17 mouse cellular contexts compared by ENCODE assay signal in genomic region chr13:55262096-55262495, GRCm38 (mm10). TPM values are rescaled to one million over a fixed set of nuclear protein-coding genes. Genes with fewer than 3 reads are reported as not detected.
DNase-seq lines count a peak whose midpoint lies in the region.
"Had no signal": no experiment of that assay in that cellular context is flagged by ENCODE, and none has a peak within 500 bp of the region (broad histone marks: within the 10 kb centered on the region; RNA-seq: fewer than 3 reads in every experiment).

No protein-coding gene starts in this region.

- intact Hi-C loops in gastrocnemius, postnatal 36 days (cut with DNase I), result no loop called here

- DNase-seq in adrenal gland, adult 2 months, result peak; percentile 61
- no peak for DNase-seq in adrenal gland, postnatal 10 days
- peak; percentile 26 to 34 for DNase-seq in adrenal gland, postnatal 36 days
- no peak for DNase-seq in adrenal gland, postnatal 14 days
- peak; percentile 88 for DNase-seq in adipocyte (ENCODE audit: low spot score)
- peak; percentile 51 for DNase-seq in gonadal fat pad, adult 2 months (ENCODE audit: low read depth)
- no peak for DNase-seq in ovary, postnatal 14 days (ENCODE audit: low spot score)
- no peak for DNase-seq in gastrocnemius, postnatal 36 days
- DNase-seq: B cell, adult 2 months; cerebellum, adult 11 months; cerebellum, adult 18-20 months; cerebellum, adult 8-10 months; cerebellum, adult 9-11 months; cerebellum, postnatal 14 days; cerebellum, postnatal 36 days; embryo, embryonic 11 days; forebrain, postnatal 0 days had no signal

RNA-seq across cellular contexts. Expression of gene Nsd1, which starts 52.5 kb away (rescaled TPM):
- total RNA-seq in adrenal gland, adult 2 months (2021), result 10 to 100 TPM; 76.6 to 96.6 TPM
- 10.6 and 13.9 TPM in 2 replicates for polyA plus RNA-seq in adrenal gland, adult 2 months (2012; rRNA removed)
- total RNA-seq in adrenal gland, postnatal 10 days (2021), result 100 to 1,000 TPM in 1 of 2 experiments, 10 to 100 TPM in 1; 99.2 to 130 TPM
- total RNA-seq in adrenal gland, postnatal 36 days (2021), result 100 to 1,000 TPM; 103 to 115 TPM
- total RNA-seq in adrenal gland, postnatal 14 days (2021), result 120 and 132 TPM in 2 replicates
- polyA plus RNA-seq in gonadal fat pad, adult 2 months (2012; rRNA removed), result 23.1 and 26.3 TPM in 2 replicates
- 10 to 100 TPM; 45.7 to 50.8 TPM for total RNA-seq in gastrocnemius, postnatal 36 days (2021)

RNA-seq across cellular contexts. Expression of gene Prelid1, which starts 58.2 kb away (rescaled TPM):
- 100 to 1,000 TPM; 160 to 164 TPM for total RNA-seq in adrenal gland, adult 2 months (2021)
- polyA plus RNA-seq in adrenal gland, adult 2 months (2012; rRNA removed), result 279 and 328 TPM in 2 replicates
- total RNA-seq in adrenal gland, postnatal 10 days (2021), result 100 to 1,000 TPM; 168 to 185 TPM
- total RNA-seq in adrenal gland, postnatal 36 days (2021), result 100 to 1,000 TPM; 149 to 154 TPM
- total RNA-seq in adrenal gland, postnatal 14 days (2021), result 170 and 174 TPM in 2 replicates
- 245 and 271 TPM in 2 replicates for polyA plus RNA-seq in gonadal fat pad, adult 2 months (2012; rRNA removed)
- 10 to 100 TPM; 21.6 to 23.6 TPM for total RNA-seq in gastrocnemius, postnatal 36 days (2021)

RNA-seq across cellular contexts. Expression of gene Rab24, which starts 59.6 kb away (rescaled TPM):
- total RNA-seq in adrenal gland, adult 2 months (2021), result 10 to 100 TPM; 39.3 to 70.0 TPM
- 91.7 and 105 TPM in 2 replicates for polyA plus RNA-seq in adrenal gland, adult 2 months (2012; rRNA removed)
- total RNA-seq in adrenal gland, postnatal 10 days (2021), result 10 to 100 TPM; 54.8 to 67.8 TPM
- total RNA-seq in adrenal gland, postnatal 36 days (2021), result 10 to 100 TPM; 56.9 to 63.8 TPM
- 53.7 and 60.7 TPM in 2 replicates for total RNA-seq in adrenal gland, postnatal 14 days (2021)
- 82.7 and 84.8 TPM in 2 replicates for polyA plus RNA-seq in gonadal fat pad, adult 2 months (2012; rRNA removed)
- total RNA-seq in gastrocnemius, postnatal 36 days (2021), result 10 to 100 TPM; 27.0 to 30.9 TPM

Comparison
In these comparisons a context has a peak if more than half of its experiments do, and no peak if none do; other contexts are left out.
1. DNase-seq: peak in adrenal gland, adult 2 months (single experiment), adrenal gland, postnatal 36 days (2 of 2), adipocyte (single experiment) and gonadal fat pad, adult 2 months (single experiment); none in adrenal gland, postnatal 10 days (single experiment), adrenal gland, postnatal 14 days (single experiment), ovary, postnatal 14 days (single experiment) and gastrocnemius, postnatal 36 days (0 of 2).